Mouse (Mus musculus): ENCODE measurements around the gene Ppfia2. TPM values are rescaled to one million over a fixed set of nuclear protein-coding genes. Genes with fewer than 3 reads are reported as not detected.

Ppfia2 gene
- total RNA-seq, 4 experiments from 2014 or later = 61.4 to 69.0 (median 66.3) TPM

DNA sequence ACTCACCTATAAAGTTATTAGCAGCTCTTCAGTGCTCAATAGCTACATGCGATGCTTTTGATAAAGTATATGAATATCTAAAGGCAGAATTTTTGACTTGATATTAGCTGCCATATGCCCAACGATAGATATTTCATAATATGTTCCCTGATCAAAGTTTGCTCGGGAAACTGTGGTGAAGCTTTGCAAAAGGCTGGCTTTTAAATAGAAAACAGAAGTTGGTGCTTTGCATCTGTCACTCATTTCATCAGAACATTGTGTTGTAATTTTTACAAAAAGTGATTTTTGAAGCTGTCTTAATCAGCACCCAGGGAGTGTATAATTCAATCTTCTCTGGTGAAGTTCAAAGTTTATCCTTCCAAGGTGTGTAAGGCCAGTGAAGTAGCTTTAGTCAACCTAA is 195.1 kb downstream of the Ppfia2 start:
- DNase-seq (ENCODE audit: low spot score in 2 of 2) = no peak

DNA sequence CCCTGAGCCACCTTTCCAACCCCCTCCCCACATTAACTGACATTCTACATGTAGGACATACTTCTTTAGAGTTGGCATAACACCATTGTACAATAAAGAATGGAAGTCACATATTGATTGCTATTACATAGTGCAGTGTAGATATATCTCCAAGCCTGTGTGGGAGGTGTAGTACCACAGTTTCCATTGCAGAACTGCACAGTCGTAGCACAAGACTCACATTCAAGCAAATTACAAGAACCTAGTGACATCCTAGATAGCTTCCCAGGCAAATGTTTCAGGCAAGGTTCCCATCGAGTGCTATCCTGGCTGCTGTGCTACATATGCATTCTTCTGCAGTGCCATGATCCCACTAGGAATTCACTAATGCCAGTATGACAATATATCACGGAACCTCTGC is 200.0 kb downstream of the Ppfia2 start:
- no peak for DNase-seq (ENCODE audit: low spot score in 2 of 2)

DNA sequence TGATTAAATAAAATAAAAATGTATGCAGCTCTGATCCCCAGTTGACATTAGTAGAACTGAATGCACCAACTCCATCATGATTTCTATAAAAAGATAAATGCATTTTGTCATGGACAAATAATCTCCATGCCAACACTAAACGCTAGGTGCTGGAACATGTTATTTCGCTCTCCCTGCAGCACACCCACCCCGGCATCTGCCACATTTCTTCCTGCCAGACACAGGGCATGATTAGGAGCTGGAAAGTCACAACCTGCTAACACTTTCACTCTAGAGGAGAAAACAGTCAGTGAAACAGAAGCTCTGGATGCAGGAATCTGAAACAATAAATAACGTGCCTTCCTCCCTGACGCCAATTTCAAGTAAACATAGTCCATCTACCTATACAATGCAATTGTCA is 211.3 kb downstream of the Ppfia2 start:
- DNase-seq (ENCODE audit: low spot score in 2 of 2) = peak in 1 of 2 experiments; percentile 25

DNA sequence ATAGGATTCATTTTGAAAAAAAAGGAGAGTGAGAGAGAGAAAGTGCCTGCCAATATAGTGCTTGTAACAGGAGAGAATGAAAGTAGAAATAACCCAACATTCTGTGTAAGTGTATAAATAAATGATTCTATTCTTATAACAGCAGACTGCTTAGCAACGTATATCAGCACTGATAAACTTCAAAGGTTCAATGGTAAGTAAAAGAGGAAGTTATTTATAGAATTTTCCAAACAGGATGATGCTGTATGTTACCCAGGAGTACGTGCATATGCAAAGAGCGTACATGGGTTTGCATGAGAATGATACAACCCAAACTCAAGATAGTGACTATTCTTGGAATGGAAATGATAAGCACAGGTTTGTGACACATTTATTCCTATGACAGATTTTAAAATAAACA is 215.4 kb downstream of the Ppfia2 start:
- DNase-seq (ENCODE audit: low spot score in 2 of 2) = no peak

DNA sequence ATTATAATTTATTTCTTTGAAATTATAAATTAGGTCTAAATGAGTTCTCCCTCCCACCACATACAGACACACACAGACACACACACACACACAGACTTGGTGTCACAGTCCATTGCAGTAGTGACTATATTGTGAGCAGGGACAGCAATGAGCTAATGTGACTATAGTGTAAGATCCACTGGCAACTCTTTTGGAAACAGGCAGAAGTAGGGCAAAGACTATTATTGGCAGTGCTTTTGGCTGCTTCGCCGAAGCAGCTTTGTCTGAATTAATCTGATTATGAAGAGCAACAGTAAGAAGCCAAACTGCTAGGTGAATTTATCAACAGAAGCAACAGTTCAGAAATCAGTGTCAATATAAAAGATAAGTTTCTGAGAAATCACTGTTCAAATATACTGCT is 249.8 kb downstream of the Ppfia2 start:
- no peak for DNase-seq (ENCODE audit: low spot score in 2 of 2)

DNA sequence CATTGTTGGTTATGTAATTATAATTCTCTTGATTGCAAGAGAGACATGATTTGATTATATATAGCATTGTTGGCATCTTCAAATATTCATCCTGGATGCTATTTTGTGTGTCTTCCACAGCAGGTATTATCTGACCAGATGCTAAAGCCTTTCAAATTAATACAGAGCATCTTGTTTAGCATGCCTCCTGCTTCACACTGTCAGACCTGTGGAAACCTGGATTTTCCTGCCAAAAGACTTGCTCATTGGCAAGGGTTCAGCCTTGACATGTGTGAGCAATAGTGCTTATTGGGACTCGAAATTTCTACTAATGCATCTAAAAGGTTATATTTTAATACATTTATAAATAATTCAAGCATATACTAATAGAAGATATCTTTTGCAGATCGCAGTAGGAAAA is 262.1 kb downstream of the Ppfia2 start:
- DNase-seq (ENCODE audit: low spot score in 2 of 2) = no peak

DNA sequence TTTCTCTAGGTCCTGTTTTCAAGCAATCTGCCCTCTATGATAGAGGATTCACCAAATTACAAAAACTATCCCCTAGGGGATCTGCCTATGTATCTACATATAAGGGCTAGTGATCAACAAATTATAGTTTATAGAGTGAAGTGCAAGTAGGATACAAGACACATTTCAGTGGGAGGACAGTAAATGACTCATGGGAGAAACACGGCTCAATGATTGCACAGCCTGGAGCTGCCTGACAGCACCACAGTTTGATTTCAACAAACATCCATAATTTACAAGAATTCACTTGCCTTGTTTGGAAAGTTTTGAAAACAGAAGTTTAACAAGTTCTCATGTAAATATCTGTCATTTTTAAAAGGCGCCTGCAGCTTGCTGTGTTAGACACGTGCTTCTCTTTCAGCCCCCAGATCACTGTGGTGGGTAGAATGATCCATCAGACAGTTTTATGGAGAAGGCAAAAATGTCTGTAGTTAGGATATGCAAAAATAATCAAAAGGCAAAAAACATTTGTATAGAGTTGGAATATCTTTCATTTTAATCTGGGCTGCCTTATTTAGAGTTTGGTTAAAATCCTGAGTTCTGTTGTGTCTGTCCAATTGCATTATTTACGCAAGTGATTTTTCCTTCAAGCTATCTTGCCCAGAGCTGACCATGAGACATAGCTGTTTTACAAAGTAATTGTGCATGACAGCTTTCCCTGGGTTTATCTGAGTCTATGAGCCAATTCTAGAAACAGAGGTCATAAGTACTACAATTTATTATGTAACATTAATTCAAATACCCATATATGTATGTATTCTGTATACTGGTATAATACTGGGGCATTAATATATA is 266.3 kb downstream of the Ppfia2 start:
- no peak for DNase-seq (ENCODE audit: low spot score in 2 of 2)

DNA sequence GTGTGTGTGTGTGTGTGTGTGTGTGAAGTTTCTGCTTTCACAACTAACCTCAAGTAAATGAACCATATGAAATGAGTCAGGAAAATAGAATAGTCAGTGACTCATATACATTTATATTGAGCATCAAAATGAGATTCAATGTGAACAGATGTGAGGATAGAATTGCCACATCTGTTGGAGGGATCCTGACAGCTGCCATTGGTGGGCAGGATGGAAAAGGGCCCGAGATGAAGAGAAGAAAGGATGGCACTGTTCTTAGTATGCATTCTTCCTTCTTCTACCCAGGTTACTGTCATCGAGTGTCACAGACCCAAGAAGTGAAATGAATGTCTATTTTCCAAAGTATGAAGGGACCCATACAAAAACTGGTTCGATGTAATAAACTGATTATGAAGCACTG is 268.1 kb downstream of the Ppfia2 start:
- no peak for DNase-seq (ENCODE audit: low spot score in 2 of 2)

DNA sequence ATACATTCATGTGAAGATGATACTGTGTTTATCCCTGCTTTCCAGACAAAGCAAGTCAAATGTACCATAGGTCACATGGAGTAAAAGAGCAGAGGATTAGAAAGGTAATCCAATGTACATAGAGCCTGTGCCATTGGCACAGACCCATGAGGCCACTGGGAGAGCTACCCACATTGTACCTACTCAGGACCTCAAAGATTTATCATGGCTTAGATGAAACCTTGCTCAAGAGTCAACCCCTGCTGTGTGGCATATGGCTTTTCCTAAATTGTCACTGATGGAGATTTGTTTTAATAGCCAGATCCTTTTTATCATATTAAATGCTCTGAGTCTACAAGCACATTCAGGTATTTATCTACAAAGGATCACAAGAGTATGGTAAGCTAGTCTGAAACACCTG is 274.8 kb downstream of the Ppfia2 start:
- no peak for DNase-seq (ENCODE audit: low spot score in 2 of 2)

DNA sequence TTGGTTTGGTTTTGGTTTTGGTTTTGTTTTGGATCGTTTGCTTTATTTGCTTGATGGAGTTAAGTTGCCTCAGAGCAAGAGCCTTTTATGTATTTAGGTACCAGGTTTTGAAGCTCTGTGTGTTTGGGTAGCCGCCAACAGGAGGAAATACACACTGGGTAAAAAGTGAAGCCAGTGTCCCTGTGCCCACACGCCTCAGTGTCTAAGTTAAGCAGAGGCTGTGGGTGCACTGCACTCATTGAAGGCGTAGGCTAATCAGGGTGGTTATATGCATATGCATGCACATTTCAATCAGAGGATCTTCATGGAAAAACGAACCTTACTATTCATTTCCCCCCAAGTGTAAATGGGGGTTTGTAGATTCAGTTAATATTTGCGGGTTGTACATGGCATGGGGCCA is 290.9 kb downstream of the Ppfia2 start:
- DNase-seq (ENCODE audit: low spot score in 2 of 2) = peak; percentile 18 to 84

DNA sequence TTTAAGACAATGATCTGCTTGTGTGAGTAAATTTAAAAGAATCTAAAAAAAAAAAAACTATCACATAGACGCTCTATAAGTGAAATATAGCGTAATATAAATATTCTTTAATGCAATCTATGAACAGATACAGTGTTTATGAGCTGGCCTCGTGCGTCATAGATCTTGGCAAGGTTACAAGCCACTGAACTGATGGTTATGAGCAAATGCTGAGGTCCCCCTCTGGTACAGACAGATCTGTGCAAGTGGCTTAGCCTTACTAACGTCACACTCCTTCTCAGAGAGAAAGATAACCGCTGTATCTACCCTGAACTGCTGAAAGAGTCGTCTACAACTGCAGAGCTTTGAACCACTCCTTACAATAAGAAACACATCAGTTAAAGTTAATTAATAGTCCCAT is 293.6 kb downstream of the Ppfia2 start:
- no peak for DNase-seq (ENCODE audit: low spot score in 2 of 2)

DNA sequence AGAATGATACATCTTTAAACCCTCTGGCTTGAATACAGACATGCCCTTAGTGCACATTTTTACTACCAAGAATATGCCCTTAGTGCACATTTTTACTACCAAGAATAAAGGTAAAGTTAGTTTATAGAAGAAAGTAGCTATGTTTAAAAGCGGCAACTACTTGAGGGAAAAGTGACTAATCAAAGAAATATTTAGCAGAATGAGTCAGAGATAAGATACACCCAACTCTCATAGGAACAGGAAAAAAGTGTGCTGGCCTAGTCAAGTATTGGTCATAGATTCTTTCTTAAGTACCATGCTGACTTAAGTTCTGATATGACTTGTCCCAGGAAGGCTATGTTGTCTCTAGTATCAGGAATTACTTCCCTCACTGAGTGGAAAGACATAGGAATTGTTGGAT is 305.4 kb downstream of the Ppfia2 start:
- DNase-seq (ENCODE audit: low spot score in 2 of 2) = no peak

DNA sequence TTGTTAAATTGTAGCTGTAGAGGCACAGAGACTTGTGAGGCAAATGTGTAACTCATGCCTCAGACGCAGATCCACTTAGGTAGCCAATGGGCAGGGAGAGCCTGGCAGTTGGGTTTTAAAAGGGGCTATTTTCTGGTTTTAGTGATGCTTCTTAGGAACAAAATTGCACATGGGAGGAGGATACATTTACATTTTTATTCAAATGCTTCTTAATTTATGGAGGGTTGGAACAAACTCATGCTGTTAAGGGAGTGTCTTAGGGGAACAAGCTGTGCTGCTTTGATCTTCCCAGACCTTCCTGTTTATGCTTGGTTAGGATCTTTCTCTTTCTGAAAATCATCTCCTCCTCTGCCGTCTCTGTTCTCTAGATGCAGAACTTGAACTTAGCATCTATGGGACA is 345.3 kb downstream of the Ppfia2 start:
- no peak for DNase-seq (ENCODE audit: low spot score in 2 of 2)

DNA sequence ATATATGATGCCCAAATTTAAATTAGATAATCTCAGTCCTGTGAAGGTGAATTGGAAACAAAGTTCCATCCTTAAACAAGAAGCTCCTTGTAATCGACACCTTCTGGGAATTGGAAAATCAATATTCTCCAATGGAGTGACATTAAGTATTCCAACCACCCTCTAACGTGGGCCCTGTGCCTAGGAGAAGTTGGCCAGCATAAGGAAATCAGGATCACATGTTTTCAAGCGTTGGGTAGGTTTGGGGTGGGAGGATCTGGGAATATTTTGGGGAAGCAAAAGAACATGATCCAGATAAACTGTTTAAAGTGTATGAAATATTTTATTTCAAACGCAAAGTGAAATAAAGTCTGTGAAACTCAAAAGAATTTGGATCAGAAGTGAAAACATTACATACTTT is 348.2 kb downstream of the Ppfia2 start:
- DNase-seq (ENCODE audit: low spot score in 2 of 2) = no peak

DNA sequence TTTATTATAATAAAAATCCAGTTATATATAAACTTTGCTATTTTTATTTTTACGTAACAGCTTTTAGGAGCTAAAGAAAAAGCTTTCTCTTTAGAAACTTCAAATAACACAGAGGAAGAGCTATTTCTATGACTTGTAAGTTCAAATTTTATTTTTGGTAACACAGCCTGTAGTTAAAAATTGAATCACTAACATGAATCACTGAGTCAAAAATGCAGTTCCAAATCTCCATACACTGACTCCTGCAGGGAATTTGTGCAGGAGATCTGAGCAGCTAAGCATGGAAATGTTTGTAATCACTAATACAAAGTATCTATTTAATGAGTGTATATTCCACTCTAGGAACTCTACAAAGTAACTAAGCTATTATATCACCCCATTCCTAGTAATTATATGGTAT is 354.1 kb downstream of the Ppfia2 start:
- no peak for DNase-seq (ENCODE audit: low spot score in 2 of 2)

DNA sequence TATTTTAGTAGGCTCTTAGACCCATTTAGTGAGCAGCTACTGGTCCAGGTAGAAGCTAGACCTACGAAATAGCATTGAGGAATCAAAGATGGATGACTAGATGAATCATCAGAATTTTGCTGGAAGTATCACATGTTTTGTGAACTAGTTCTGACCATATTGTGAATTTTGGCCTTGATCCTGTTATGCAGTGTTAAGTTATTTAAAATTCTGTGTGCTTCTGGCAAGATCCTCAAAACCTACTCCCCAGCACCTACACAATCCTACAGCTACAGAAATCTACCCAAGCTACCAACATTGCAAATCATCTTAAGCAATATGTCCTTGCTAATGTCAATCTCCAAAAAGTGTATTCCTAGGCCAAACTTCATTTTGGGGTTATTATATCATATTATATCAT is 368.3 kb downstream of the Ppfia2 start:
- no peak for DNase-seq (ENCODE audit: low spot score in 2 of 2)

DNA sequence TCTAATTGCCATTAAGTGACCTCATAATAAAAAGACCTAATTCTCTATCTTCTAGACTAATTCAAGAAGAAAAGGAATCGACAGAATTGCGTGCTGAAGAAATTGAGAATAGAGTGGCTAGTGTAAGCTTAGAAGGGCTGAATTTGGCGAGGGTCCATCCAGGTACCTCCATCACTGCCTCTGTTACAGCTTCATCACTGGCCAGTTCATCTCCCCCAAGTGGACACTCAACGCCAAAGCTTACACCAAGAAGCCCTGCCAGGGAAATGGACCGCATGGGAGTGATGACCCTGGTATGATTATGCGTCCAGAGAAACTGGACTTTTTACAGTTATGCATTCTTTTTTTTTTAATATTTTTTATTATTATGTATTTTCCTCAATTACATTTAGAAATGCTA is 388.0 kb downstream of the Ppfia2 start:
- DNase-seq (ENCODE audit: low spot score in 2 of 2) = no peak

DNA sequence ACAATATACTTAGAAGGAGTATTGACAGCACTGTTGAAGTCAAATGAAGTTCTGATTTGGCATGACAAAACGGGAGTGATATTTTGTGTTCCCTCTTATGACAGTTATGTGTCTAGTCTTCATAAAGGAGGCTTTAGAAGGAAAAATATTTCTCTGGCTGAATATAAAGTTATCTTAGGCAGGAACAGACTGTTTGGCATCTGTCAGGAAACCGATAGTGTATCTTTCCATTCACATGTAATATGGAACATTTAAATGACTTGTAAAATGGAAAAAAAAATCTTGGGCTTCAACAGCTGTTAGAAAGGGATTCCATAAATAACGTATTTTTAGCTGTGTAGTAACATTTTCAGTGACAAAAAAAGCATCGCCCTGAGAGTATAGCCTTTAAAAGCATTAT is 400.1 kb downstream of the Ppfia2 start:
- no peak for DNase-seq (ENCODE audit: low spot score in 2 of 2)

DNA sequence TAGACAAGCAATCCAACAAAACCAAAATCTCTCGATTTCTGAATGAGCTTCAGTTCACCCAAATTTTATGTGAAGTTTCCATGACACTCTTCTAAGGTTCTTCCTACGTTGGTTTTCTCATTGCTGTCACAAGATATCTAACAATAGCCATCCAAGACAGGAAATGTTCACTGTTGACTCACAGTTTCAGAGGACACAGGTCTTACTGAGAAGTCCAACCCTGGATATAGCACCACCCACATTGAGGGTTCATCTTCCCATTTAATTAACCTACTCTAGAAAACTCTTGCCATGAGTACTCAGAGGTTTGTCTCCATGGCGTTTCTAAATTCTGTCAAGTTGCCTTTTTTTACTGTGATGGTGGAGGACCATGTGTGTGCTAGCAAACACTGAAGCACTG is 401.7 kb downstream of the Ppfia2 start:
- DNase-seq (ENCODE audit: low spot score in 2 of 2) = no peak

DNA sequence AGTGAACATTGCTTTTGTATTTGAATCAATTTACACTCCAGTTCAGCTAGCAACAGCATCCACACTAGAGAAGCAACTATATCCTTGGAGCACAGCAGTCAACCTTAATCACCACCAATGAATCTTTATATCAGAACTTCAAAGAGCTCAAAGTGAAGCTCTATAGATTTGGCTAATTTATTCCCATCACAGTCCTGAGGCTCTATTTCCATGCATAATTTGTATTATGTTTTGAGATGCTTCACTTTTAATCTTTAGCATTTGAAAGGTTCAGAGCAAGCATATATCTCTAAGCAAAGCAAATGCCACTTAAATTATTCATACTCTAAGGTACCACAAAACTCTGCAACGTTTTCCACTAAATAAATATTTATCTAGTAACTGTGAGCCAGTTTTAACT is 402.6 kb downstream of the Ppfia2 start:
- DNase-seq (ENCODE audit: low spot score in 2 of 2) = no peak

DNA sequence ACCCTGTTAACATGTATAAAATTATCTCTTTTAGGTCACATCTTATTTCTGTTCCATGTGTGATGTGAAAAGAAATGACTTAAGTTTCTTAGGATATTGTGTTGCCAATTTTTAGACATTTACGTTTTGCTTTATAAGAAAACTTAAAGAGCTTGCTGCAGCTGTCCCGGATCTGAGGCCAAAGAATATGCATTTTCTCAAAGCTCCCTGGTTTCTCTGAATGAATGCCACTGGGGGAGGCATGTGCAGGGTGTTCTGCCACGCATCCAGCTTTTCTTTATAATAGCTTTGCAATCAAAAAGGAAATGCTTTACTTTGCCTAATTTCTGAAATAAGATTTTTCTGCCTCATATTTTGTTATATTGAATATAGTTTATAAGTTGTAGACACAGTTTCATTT is 411.2 kb downstream of the Ppfia2 start:
- no peak for DNase-seq (ENCODE audit: low spot score in 2 of 2)

DNA sequence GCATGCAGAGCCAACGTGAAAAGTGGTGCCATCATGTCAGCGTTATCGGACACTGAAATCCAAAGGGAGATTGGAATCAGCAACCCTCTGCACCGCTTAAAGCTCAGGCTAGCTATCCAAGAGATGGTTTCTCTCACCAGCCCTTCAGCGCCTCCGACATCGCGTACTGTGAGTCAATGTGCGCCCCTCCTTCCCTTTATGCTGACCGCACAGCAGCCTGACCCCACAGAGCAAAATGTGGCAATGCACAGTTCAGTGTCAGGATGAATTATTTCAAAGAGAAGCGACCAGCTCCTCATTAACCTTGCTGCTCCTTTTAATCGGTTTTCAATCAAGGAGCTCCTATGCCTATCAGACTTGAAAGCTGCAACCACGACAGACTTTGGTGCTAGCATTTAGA is 426.2 kb downstream of the Ppfia2 start:
- no peak for DNase-seq (ENCODE audit: low spot score in 2 of 2)

DNA sequence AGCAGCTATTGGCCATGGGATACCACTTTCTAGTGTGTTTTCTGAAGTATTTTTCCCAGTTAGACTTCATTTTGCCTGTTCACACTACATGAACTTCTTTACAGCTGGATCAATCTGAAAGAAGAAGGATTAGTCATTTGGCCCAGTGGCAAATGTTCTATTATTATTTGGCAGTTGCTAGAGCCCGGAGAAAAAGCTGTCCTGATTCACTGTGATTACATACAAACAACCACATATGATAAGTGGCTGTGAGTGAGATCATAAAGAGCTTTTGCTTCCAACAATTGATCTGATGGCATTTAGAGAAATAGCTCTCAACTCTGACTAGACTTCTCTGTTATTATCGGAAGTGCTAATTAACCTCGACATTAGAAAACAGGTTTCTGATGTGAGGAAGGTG is 440.0 kb downstream of the Ppfia2 start:
- DNase-seq (ENCODE audit: low spot score in 2 of 2) = no peak

DNA sequence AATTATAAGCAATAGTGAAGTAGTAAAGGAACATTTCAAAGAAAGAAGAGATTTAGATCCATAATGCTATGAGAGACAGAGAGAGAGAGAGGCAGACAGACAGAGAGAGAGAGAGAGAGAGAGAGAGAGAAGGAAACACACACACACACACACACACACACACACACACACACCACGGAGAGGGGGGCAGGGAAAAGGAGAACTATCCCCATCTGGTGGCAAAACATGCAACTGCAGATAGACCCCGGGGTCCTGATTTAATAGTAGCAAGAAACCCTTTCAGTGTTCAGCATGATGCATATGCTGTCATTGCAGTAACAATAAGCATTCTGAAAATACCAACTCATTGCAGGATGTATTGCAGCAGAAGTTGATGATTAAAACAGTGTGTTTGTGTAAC is 442.9 kb downstream of the Ppfia2 start:
- no peak for DNase-seq (ENCODE audit: low spot score in 2 of 2)

Measured in left cerebral cortex, adult 8-10 months (tissue).